23 mouse cellular contexts compared by ENCODE assay signal in genomic region chr13:5549175-5549574, GRCm38 (mm10).
A peak's percentile ranks its signal among the peaks of the same experiment; 100 is the strongest.
DNase-seq lines count a peak whose midpoint lies in the region; ATAC-seq and TF ChIP-seq lines count a peak whose summit lies in the region.
"Had no signal": no experiment of that assay in that cellular context is flagged by ENCODE, and none has a peak within 500 bp of the region (broad histone marks: within the 10 kb centered on the region; RNA-seq: fewer than 3 reads in every experiment).

No protein-coding gene starts in this region.

- H3K9me3 ChIP-seq in kidney, postnatal 0 days (replicated peaks; ENCODE audit: low read length), result no peaks in the 10 kb centered on the region
- no peaks in the 10 kb centered on the region for H3K9me3 ChIP-seq in stomach, postnatal 0 days (ENCODE audit: control insufficient read depth, low read length)
- H3K9me3 ChIP-seq: embryonic facial prominence, embryonic 12.5 days; hindbrain, embryonic 12.5 days had no signal

- H3K36me3 ChIP-seq in kidney, postnatal 0 days (ENCODE audit: insufficient read depth, low read length), result no peaks in the 10 kb centered on the region
- no peaks in the 10 kb centered on the region for H3K36me3 ChIP-seq in stomach, postnatal 0 days (ENCODE audit: control insufficient read depth, insufficient read depth, low read length)
- H3K36me3 ChIP-seq: embryonic facial prominence, embryonic 12.5 days; heart, embryonic 13.5 days; hindbrain, embryonic 12.5 days had no signal

- no peak for TF ChIP-seq EP300 in stomach, postnatal 0 days (optimal IDR thresholded peaks at IDR 0.05)

- no peak for TF ChIP-seq CTCF in kidney, postnatal 0 days (IDR thresholded peaks at IDR 0.05; ENCODE audit: low read depth)
- TF ChIP-seq CTCF in stomach, postnatal 0 days (IDR thresholded peaks at IDR 0.05; ENCODE audit: low read depth), result no peak

- H3K27ac ChIP-seq in kidney, postnatal 0 days, result no peak overlapping the region
- H3K27ac ChIP-seq in stomach, postnatal 0 days (replicated peaks), result peak overlapping the region; percentile 72
- H3K27ac ChIP-seq: embryonic facial prominence, embryonic 12.5 days; gastrocnemius, adult 2 months; heart, embryonic 13.5 days; hindbrain, embryonic 12.5 days had no signal

- no peaks in the 10 kb centered on the region for H3K27me3 ChIP-seq in kidney, postnatal 0 days (ENCODE audit: insufficient read depth, low read length)
- H3K27me3 ChIP-seq in stomach, postnatal 0 days (ENCODE audit: control insufficient read depth, insufficient read depth, low read length), result no peaks in the 10 kb centered on the region
- H3K27me3 ChIP-seq: embryonic facial prominence, embryonic 12.5 days; heart, embryonic 13.5 days; hindbrain, embryonic 12.5 days; Patski had no signal

- no peak overlapping the region for H3K4me3 ChIP-seq in kidney, postnatal 0 days (replicated peaks; ENCODE audit: low read depth, low read length)
- no peak overlapping the region for H3K4me3 ChIP-seq in stomach, postnatal 0 days (ENCODE audit: low read depth, low read length)
- H3K4me3 ChIP-seq: embryonic facial prominence, embryonic 12.5 days; gastrocnemius, adult 2 months; heart, embryonic 13.5 days; hindbrain, embryonic 12.5 days had no signal

- no peak overlapping the region for H3K4me2 ChIP-seq in kidney, postnatal 0 days (ENCODE audit: low read length)
- no peak overlapping the region for H3K4me2 ChIP-seq in stomach, postnatal 0 days (replicated peaks; ENCODE audit: low read depth)
- H3K4me2 ChIP-seq: embryonic facial prominence, embryonic 12.5 days; heart, embryonic 13.5 days; hindbrain, embryonic 12.5 days had no signal

- H3K9ac ChIP-seq in kidney, postnatal 0 days (ENCODE audit: low read depth, low read length), result no peak overlapping the region
- no peak overlapping the region for H3K9ac ChIP-seq in stomach, postnatal 0 days (ENCODE audit: low read length)
- H3K9ac ChIP-seq: embryonic facial prominence, embryonic 12.5 days; forebrain, postnatal 0 days; heart, embryonic 13.5 days; hindbrain, embryonic 12.5 days had no signal

- DNase-seq in kidney, postnatal 0 days (ENCODE audit: low spot score), result peak; percentile 8
- no peak for DNase-seq in kidney, postnatal 25 days
- DNase-seq in forelimb bud, embryonic 11.5 days (ENCODE audit: low read depth, low spot score), result peak; percentile 1
- DNase-seq in large intestine, adult 2 months (ENCODE audit: low read depth, low spot score), result peak; percentile 86
- no peak for DNase-seq in stomach, postnatal 0 days (ENCODE audit: low spot score)
- DNase-seq in adrenal gland, postnatal 14 days, result no peak
- no peak for DNase-seq in MN1 (ENCODE audit: low spot score)
- DNase-seq: adrenal gland, adult 2 months; adrenal gland, postnatal 36 days; B cell, adult 2 months; cerebellum, adult 2 months; cerebellum, postnatal 14 days; forebrain, postnatal 0 days; gastrocnemius, adult 2 months; gastrocnemius, postnatal 36 days; heart, adult 11 months; heart, postnatal 4 days had no signal

- no peaks in the 10 kb centered on the region for H3K4me1 ChIP-seq in kidney, postnatal 0 days (replicated peaks; ENCODE audit: insufficient read depth, low read length)
- no peaks in the 10 kb centered on the region for H3K4me1 ChIP-seq in stomach, postnatal 0 days (replicated peaks; ENCODE audit: control insufficient read depth, insufficient read depth)
- H3K4me1 ChIP-seq: embryonic facial prominence, embryonic 12.5 days; hindbrain, embryonic 12.5 days had no signal

- ATAC-seq in kidney, postnatal 0 days (replicated peaks; ENCODE audit: low FRiP score, low read depth), result no peak
- peak; percentile 81 for ATAC-seq in stomach, postnatal 0 days (ENCODE audit: low FRiP score, low TSS enrichment)
- ATAC-seq: CD4-positive, CD25-positive, alpha-beta regulatory T cell, adult 4 months; forebrain, postnatal 0 days; hindbrain, embryonic 16.5 days; Patski had no signal

- WGBS in kidney, postnatal 0 days, result 71% methylated on average over 4 of the region's 4 CpGs
- WGBS in large intestine, adult 2 months, result 23% methylated on average over 4 of the region's 4 CpGs
- 53% methylated on average over 4 of the region's 4 CpGs for WGBS in stomach, postnatal 0 days

Comparison
In these comparisons a context has a peak if more than half of its experiments do, and no peak if none do; other contexts are left out.
1. DNase-seq: peak in kidney, postnatal 0 days (single experiment), forelimb bud, embryonic 11.5 days (single experiment) and large intestine, adult 2 months (single experiment); none in kidney, postnatal 25 days (0 of 2), stomach, postnatal 0 days (single experiment), adrenal gland, postnatal 14 days (single experiment) and MN1 (single experiment).